Mouse (Mus musculus) bone marrow macrophage, adult 2 months (primary cell): ENCODE measurements around the gene Myo18b.

ENCODE experiments used
- CTCF ChIP-seq: IDR thresholded peaks from 2 replicates; pipeline ENCODE4 v1.5.1; 2012; ENCODE audit warnings: low read depth, mild to moderate bottlenecking, low read length, moderate library complexity
- POLR2A ChIP-seq: IDR thresholded peaks from 2 replicates; pipeline ENCODE4 v1.6.1; 2012; ENCODE audit warnings: mild to moderate bottlenecking, low read depth, low read length, borderline replicate concordance

GRCm38 (mm10) chr5:112781231-112781630 is 114.9 kb downstream of the Myo18b start:
- TF ChIP-seq CTCF, result no peak
- TF ChIP-seq POLR2A, result no peak
